Mouse (Mus musculus) ES-E14 (cell line): ENCODE results near the gene Spp2. TPM values are rescaled to one million over a fixed set of nuclear protein-coding genes. Genes with fewer than 3 reads are reported as not detected.
"Not testable (repeated sequence)": the region's sequence is repeated elsewhere in the genome, so short reads cannot be mapped to it uniquely, and the experiment has no call there.

Experiments used
- DNase-seq: peaks from one replicate; pipeline ENCODE4 v3.0.0-alpha.2; 2013; ENCODE audit warnings: low read depth, low spot score
- H3K27ac ChIP-seq: 2 replicates; pipeline ENCODE4 v1.5.1; 2012; ENCODE audit warnings: low read depth, mild to moderate bottlenecking, low read length, moderate library complexity, mixed read lengths; ENCODE audit not compliant: poor library complexity, insufficient read depth, severe bottlenecking
- H3K36me3 ChIP-seq: 2 replicates; pipeline ENCODE4 v1.6.1; 2012; ENCODE audit warnings: mild to moderate bottlenecking, low read length, moderate library complexity, mixed read lengths; ENCODE audit not compliant: control insufficient read depth, poor library complexity, insufficient read depth, severe bottlenecking
- H3K4me1 ChIP-seq, 2 experiments: fragments of 150-350 bp in 1 of 2; sonication (generic) in 1 of 2; 2 replicates each; pipeline ENCODE4 v1.6.1; 2012; ENCODE audit warnings: low read length in 2 of 2, mild to moderate bottlenecking in 1 of 2, mixed read lengths in 1 of 2; ENCODE audit not compliant: control insufficient read depth in 2 of 2, insufficient read depth in 2 of 2, poor library complexity in 1 of 2
- H3K4me3 ChIP-seq, 2 experiments: fragments of 150-350 bp in 1 of 2; sonication (generic) in 1 of 2; 2 replicates each; pipeline ENCODE4 v1.5.1; 2012; ENCODE audit warnings: low read length in 2 of 2, low read depth in 1 of 2, mild to moderate bottlenecking in 1 of 2, mixed read lengths in 1 of 2; ENCODE audit not compliant: insufficient read depth in 1 of 2, poor library complexity in 1 of 2, severe bottlenecking in 1 of 2
- H3K9ac ChIP-seq: 2 replicates; pipeline ENCODE4 v1.6.1; 2012; ENCODE audit warnings: low read depth, mild to moderate bottlenecking, low read length, mixed read lengths; ENCODE audit not compliant: poor library complexity, insufficient read depth, severe bottlenecking
- H3K9me3 ChIP-seq: fragments of 150-350 bp; sonication (generic); 2 replicates; pipeline ENCODE4 v1.6.1; 2012; ENCODE audit warnings: low read depth, mild to moderate bottlenecking, low read length; ENCODE audit not compliant: control insufficient read depth, insufficient read depth
- CHD2 ChIP-seq: IDR thresholded peaks from 2 replicates; pipeline ENCODE4 v1.6.1; 2014; ENCODE audit warnings: mild to moderate bottlenecking, low read depth, low read length, inconsistent platforms
- HCFC1 ChIP-seq: IDR thresholded peaks from 2 replicates; pipeline ENCODE4 v1.6.1; 2012; ENCODE audit warnings: low read length, inconsistent platforms, borderline replicate concordance; ENCODE audit not compliant: insufficient read depth
- MAFK ChIP-seq: IDR thresholded peaks from 2 replicates; pipeline ENCODE4 v1.6.1; 2014; ENCODE audit warnings: mild to moderate bottlenecking, low read depth, low read length, inconsistent platforms; ENCODE audit not compliant: insufficient read depth
- ZC3H11A ChIP-seq: IDR thresholded peaks from 2 replicates; pipeline ENCODE4 v1.6.1; 2012; ENCODE audit warnings: low read depth, mild to moderate bottlenecking, inconsistent platforms, low read length, borderline replicate concordance
- ZNF384 ChIP-seq: IDR thresholded peaks from 2 replicates; pipeline ENCODE4 v1.6.1; 2012; ENCODE audit warnings: low read depth, low read length, inconsistent platforms
- in situ Hi-C, 2 experiments: fragments of 600-800 bp; cut with MboI; formaldehyde crosslinking; loops; one replicate each; pipeline ENCODE4 v1.15.1; 2025; ENCODE audit warnings: low sequenced_read_pairs in 2 of 2, inconsistent platforms in 1 of 2; ENCODE audit not compliant: unreplicated experiment in 2 of 2
- total RNA-seq: library from RNA; depleted of rRNA; stranded (reverse); fragments of 300-350 nt; gene quantifications from 2 replicates; pipeline ENCODE4 v1.2.3, GENCODE M21; 2012

Gene Spp2
- total RNA-seq, 1 experiment: not detected

DNA sequence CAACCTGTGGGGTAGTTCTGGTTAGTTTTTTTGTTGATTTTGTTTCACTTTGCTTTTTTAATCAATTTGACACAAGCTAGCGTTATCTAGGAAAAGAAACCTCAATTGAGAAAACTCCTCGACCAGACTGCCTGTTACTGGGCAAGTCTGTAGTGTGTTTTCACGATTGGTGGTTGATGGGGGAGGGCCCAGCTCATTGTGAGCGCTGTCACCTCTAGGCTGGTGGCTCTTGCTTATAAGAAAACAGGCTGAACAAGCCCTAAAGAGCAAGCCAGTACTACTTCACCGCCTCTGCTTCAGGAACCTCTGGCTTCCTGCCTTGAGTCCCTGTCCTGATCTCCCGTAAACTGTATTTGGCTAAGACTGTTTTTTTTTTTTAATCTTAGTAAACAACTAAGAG is 40.7 kb downstream of the Spp2 start:
- in situ Hi-C loops: loop anchor here (10.0 to 25.0 kb wide), 2 partner anchors 257 to 265 kb away; partner anchors contain the start of gene Arl4c (in 2 of the 2)
- no peaks in the 10 kb centered on the region for H3K9me3 ChIP-seq
- H3K4me1 ChIP-seq: peaks cover 2 to 4% of the 10 kb centered on the region in 2 experiments; a peak in 1 of 4 replicates
- no peak overlapping the region for H3K27ac ChIP-seq
- no peaks in the 10 kb centered on the region for H3K36me3 ChIP-seq
- H3K9ac ChIP-seq: no peak overlapping the region
- TF ChIP-seq ZC3H11A: no peak
- DNase-seq: no peak
- H3K4me3 ChIP-seq: no peak overlapping the region

DNA sequence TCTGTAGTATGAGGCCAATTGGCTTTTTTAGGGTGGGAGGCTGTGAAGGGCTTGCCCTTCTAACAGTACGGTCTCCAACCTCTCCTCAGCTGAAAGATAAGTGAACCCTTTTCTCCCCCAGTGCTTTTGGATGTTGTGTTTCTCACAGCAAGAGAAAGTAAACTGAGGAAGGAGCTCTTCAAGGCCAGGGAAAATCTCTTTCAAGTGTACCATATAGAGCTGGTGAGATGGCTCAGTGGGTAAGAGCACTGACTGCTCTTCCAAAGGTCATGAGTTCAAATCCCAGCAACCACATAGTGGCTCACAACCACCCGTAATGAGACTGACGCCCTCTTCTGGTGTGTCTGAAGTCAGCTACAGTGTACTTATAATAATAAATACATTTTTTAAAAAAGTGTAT is 41.3 kb downstream of the Spp2 start:
- not testable (repeated sequence) for H3K4me3 ChIP-seq, H3K27ac ChIP-seq, H3K9me3 ChIP-seq, H3K36me3 ChIP-seq, DNase-seq, H3K9ac ChIP-seq
- in situ Hi-C loops: loop anchor here (10.0 to 25.0 kb wide), 2 partner anchors 257 to 264 kb away; partner anchors contain the start of gene Arl4c (in 2 of the 2)
- H3K4me1 ChIP-seq: peaks cover 2 to 10% of the 10 kb centered on the region in 2 experiments; a peak in 3 of 4 replicates

DNA sequence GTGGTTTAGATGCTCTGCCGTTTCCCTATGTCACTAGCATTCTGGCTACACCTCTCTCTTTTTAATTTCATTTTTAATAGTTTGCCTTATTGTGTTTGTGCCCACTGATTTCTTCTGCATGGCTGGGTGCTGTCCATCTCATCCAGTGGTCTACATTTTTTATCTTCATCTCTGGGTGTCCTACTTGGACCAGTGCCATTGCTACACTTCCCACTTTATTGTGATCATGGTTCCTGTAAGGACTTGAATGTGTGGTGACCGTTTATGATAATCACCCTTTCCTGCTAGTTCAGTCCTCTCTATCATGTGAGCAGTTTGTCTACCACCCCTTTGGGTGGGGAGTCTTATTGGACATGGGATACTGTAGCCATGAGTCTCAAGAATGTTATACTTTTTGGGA is 43.0 kb downstream of the Spp2 start:
- peaks cover 7 to 16% of the 10 kb centered on the region in 2 experiments; a peak in 3 of 4 replicates for H3K4me1 ChIP-seq
- no peak for DNase-seq
- in situ Hi-C loops: loop anchor here (10.0 to 25.0 kb wide), 2 partner anchors 255 to 263 kb away; partner anchors contain the start of gene Arl4c (in 2 of the 2)

DNA sequence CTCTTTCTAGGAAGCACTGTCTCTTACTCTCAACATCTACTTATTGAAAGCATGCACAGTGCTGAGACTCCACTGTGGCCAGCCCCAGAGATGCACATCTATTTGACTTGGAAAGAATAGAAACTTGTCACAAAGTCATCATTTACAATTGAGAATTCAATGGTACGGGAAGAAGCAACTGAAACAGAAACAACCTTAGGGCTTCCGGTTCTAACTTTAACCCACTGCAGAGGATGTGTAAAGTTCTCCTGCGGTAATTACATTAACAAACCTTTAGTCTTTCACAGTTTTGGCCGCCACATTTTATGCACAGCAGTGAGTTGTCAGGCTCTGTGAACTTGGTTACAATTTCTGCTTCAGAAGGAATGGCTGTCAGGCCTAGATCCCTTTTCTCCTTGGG is 43.9 kb downstream of the Spp2 start:
- TF ChIP-seq HCFC1: no peak
- TF ChIP-seq ZC3H11A: no peak
- TF ChIP-seq MAFK: no peak
- TF ChIP-seq CHD2: no peak
- no peak for TF ChIP-seq ZNF384
- no peak overlapping the region for H3K27ac ChIP-seq

More for the DNA sequence above, 43.0 kb downstream of the Spp2 start:
- no peaks in the 10 kb centered on the region for H3K9me3 ChIP-seq
- no peak overlapping the region for H3K9ac ChIP-seq
- TF ChIP-seq ZC3H11A (no peak), HCFC1 (no peak), ZNF384 (no peak)
- H3K36me3 ChIP-seq: no peaks in the 10 kb centered on the region
- H3K27ac ChIP-seq: no peak overlapping the region
- H3K4me3 ChIP-seq: no peak overlapping the region

DNA sequence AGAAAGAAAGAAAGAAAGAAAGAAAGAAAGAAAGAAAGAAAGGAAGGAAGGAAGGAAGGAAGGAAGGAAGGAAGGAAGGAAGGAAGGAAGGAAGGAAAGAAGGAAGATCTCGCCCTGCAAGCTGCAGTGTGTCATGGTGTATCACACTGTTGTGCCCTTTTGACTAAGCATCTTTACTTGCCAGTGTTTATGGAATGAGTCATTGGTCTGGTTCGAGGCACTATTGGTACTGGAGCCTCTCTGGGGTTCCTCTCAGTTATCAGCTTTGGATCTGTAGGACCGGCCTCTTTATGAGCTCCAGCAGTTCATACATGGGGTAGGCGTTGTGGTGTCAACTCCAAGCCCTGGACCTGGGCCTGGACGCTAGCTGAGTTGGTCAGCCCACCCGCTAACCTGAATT is 45.4 kb downstream of the Spp2 start:
- Histone ChIP-seq H3K36me3 (no peaks in the 10 kb centered on the region), H3K9ac (no peak overlapping the region), H3K4me3 (no peak overlapping the region), H3K4me1 (peaks cover 11 to 21% of the 10 kb centered on the region in 2 experiments), H3K9me3 (no peaks in the 10 kb centered on the region), H3K27ac (no peak overlapping the region)
- no peak for TF ChIP-seq ZNF384
- in situ Hi-C loops: no loop called here
- DNase-seq: no peak

More for the DNA sequence above, 43.9 kb downstream of the Spp2 start:
- in situ Hi-C loops: no loop called here
- no peak overlapping the region for H3K4me3 ChIP-seq
- H3K36me3 ChIP-seq: no peaks in the 10 kb centered on the region
- no peaks in the 10 kb centered on the region for H3K9me3 ChIP-seq
- H3K4me1 ChIP-seq: peaks cover 8 to 18% of the 10 kb centered on the region in 2 experiments
- no peak for DNase-seq
- H3K9ac ChIP-seq: no peak overlapping the region
